Mouse (Mus musculus) heart, adult 2 months (tissue): ENCODE data around the gene Ap1m1.

Experiments used
- CTCF ChIP-seq: fragments of 200-600 bp; IDR thresholded peaks from 2 replicates; pipeline ENCODE4 v1.8.1; 2022; ENCODE audit warnings: antibody characterized with exemption, mild to moderate bottlenecking, moderate library complexity
- POLR2A ChIP-seq: fragments of 200-500 bp; IDR thresholded peaks from 2 replicates; pipeline ENCODE4 v1.6.1; 2011; ENCODE audit warnings: mild to moderate bottlenecking, low read depth, low read length, control low read depth; ENCODE audit not compliant: insufficient read depth

GRCm38 (mm10) chr8:72190215-72190539 lies 49.6 kb upstream of the Ap1m1 start:
- no peak for TF ChIP-seq CTCF
- no peak for TF ChIP-seq POLR2A
